ENCODE assay signal across 8 mouse cellular contexts in genomic region chr7:80059064-80059838, GRCm38 (mm10). TPM values are rescaled to one million over a fixed set of nuclear protein-coding genes. Genes with fewer than 3 reads are reported as not detected.
DNase-seq lines count a peak whose midpoint lies in the region; ATAC-seq lines count a peak whose summit lies in the region.

No protein-coding gene starts in this region.

- WGBS in kidney, embryonic 15.5 days, result 66% methylated on average over 13 of the region's 13 CpGs
- WGBS in hindbrain, embryonic 13.5 days, result 73% methylated on average over 13 of the region's 13 CpGs
- 78% methylated on average over 13 of the region's 13 CpGs for WGBS in midbrain, embryonic 14.5 days

- H3K4me1 ChIP-seq in kidney, embryonic 15.5 days, result peaks cover 87% of the 10 kb centered on the region
- H3K4me1 ChIP-seq in hindbrain, embryonic 13.5 days (replicated peaks), result peaks cover 73% of the 10 kb centered on the region
- peaks cover 54% of the 10 kb centered on the region for H3K4me1 ChIP-seq in midbrain, embryonic 14.5 days (ENCODE audit: control insufficient read depth, insufficient read depth, low read length)

- ATAC-seq in kidney, embryonic 15.5 days (replicated peaks; ENCODE audit: low FRiP score), result no peak
- peak; percentile 55 for ATAC-seq in common myeloid progenitor, adult 5-6 weeks (replicated peaks; ENCODE audit: low read depth, poor library complexity, severe bottlenecking)
- no peak for ATAC-seq in hindbrain, embryonic 13.5 days (ENCODE audit: low FRiP score)
- ATAC-seq in midbrain, embryonic 14.5 days (ENCODE audit: low FRiP score, low TSS enrichment), result no peak

- H3K9me3 ChIP-seq in kidney, embryonic 15.5 days (replicated peaks), result no peaks in the 10 kb centered on the region
- H3K9me3 ChIP-seq in hindbrain, embryonic 13.5 days, result no peaks in the 10 kb centered on the region
- no peaks in the 10 kb centered on the region for H3K9me3 ChIP-seq in midbrain, embryonic 14.5 days (ENCODE audit: control insufficient read depth, low read length)

- H3K4me2 ChIP-seq in kidney, embryonic 15.5 days, result no peak overlapping the region
- H3K4me2 ChIP-seq in hindbrain, embryonic 13.5 days, result no peak overlapping the region
- no peak overlapping the region for H3K4me2 ChIP-seq in midbrain, embryonic 14.5 days (ENCODE audit: low read length)

- no peaks in the 10 kb centered on the region for H3K36me3 ChIP-seq in kidney, embryonic 15.5 days
- no peaks in the 10 kb centered on the region for H3K36me3 ChIP-seq in hindbrain, embryonic 13.5 days
- H3K36me3 ChIP-seq in midbrain, embryonic 14.5 days (ENCODE audit: control insufficient read depth, insufficient read depth, low read length), result no peaks in the 10 kb centered on the region

- 0 out of 2 replicates have a peak overlapping the region, but pooled peaks have one; percentile 1 for H3K9ac ChIP-seq in kidney, embryonic 15.5 days
- no peak overlapping the region for H3K9ac ChIP-seq in hindbrain, embryonic 13.5 days
- H3K9ac ChIP-seq in midbrain, embryonic 14.5 days (replicated peaks; ENCODE audit: low read length), result no peak overlapping the region

- no peak overlapping the region for H3K4me3 ChIP-seq in kidney, embryonic 15.5 days (replicated peaks)
- H3K4me3 ChIP-seq in hindbrain, embryonic 13.5 days, result no peak overlapping the region
- no peak overlapping the region for H3K4me3 ChIP-seq in midbrain, embryonic 14.5 days (replicated peaks; ENCODE audit: low read depth, low read length)

- H3K27ac ChIP-seq in kidney, embryonic 15.5 days, result peak overlapping the region; percentile 90
- peak overlapping the region; percentile 70 for H3K27ac ChIP-seq in hindbrain, embryonic 13.5 days
- H3K27ac ChIP-seq in midbrain, embryonic 14.5 days (replicated peaks; ENCODE audit: low read depth, low read length), result peak overlapping the region; percentile 32; the same call in 1 of the 2 replicates

- no peak for DNase-seq in kidney, adult 9 months
- DNase-seq in midbrain, embryonic 14.5 days, result no peak
- DNase-seq in thymus, postnatal 4 days, result no peak
- DNase-seq in adipocyte (ENCODE audit: low spot score), result no peak
- no peak for DNase-seq in layer of hippocampus, postnatal 36 days

- H3K27me3 ChIP-seq in kidney, embryonic 15.5 days, result no peaks in the 10 kb centered on the region
- no peaks in the 10 kb centered on the region for H3K27me3 ChIP-seq in hindbrain, embryonic 13.5 days
- H3K27me3 ChIP-seq in midbrain, embryonic 14.5 days (ENCODE audit: control insufficient read depth, insufficient read depth, low read length), result no peaks in the 10 kb centered on the region

RNA-seq across cellular contexts. Expression of gene Zfp710, which starts 34.6 kb away (rescaled TPM):
- 20.1 and 20.5 TPM in 2 replicates for polyA plus RNA-seq in kidney, embryonic 15.5 days (2015; fragmentation: Nextera tagmentation; extraction: Ambion mirVana)
- total RNA-seq in common myeloid progenitor, adult 5-6 weeks (2017), result 17.8 and 20.4 TPM in 2 replicates
- 18.3 and 18.5 TPM in 2 replicates for polyA plus RNA-seq in hindbrain, embryonic 13.5 days (2015; fragmentation: Nextera tagmentation; extraction: Ambion mirVana)
- polyA plus RNA-seq in midbrain, embryonic 14.5 days (2014; fragmentation: Nextera tagmentation; extraction: Ambion mirVana), result 17.0 and 17.7 TPM in 2 replicates
- total RNA-seq in layer of hippocampus, postnatal 36 days (2021), result 10 to 100 TPM; 21.7 to 23.1 TPM

RNA-seq across cellular contexts. Expression of gene Idh2, which starts 55.9 kb away (rescaled TPM):
- polyA plus RNA-seq in kidney, embryonic 15.5 days (2015; fragmentation: Nextera tagmentation; extraction: Ambion mirVana), result 633 and 674 TPM in 2 replicates
- 233 and 240 TPM in 2 replicates for total RNA-seq in common myeloid progenitor, adult 5-6 weeks (2017)
- 237 and 256 TPM in 2 replicates for polyA plus RNA-seq in hindbrain, embryonic 13.5 days (2015; fragmentation: Nextera tagmentation; extraction: Ambion mirVana)
- polyA plus RNA-seq in midbrain, embryonic 14.5 days (2014; fragmentation: Nextera tagmentation; extraction: Ambion mirVana), result 203 and 232 TPM in 2 replicates
- total RNA-seq in layer of hippocampus, postnatal 36 days (2021), result 10 to 100 TPM; 57.6 to 61.5 TPM

Comparison
In these comparisons a context has a peak if more than half of its experiments do, and no peak if none do; other contexts are left out.
1. H3K27ac ChIP-seq: peak in every context shown above with its lines; median percentile 90 in kidney, embryonic 15.5 days; 70 in hindbrain, embryonic 13.5 days; 32 in midbrain, embryonic 14.5 days.